Mouse (Mus musculus) kidney, adult 2 months (tissue): ENCODE measurements around the gene Pptc7.

Experiments
- CTCF ChIP-seq: fragments of 200-500 bp; conservative IDR thresholded peaks from 2 replicates; pipeline ENCODE4 v1.5.1; 2011; ENCODE audit warnings: low read depth, mild to moderate bottlenecking, control low read depth, low read length, moderate library complexity, mixed read lengths; ENCODE audit not compliant: insufficient read depth, insufficient read length
- POLR2A ChIP-seq: fragments of 200-500 bp; IDR thresholded peaks from one replicate; pipeline ENCODE4 v1.6.1; 2011; ENCODE audit warnings: low read depth, low read length, control low read depth

- TF ChIP-seq CTCF: no peak
- TF ChIP-seq POLR2A: no peak
Measured at GRCm38 (mm10) chr5:122306536-122306935, 22.4 kb downstream of the Pptc7 start.
